Mouse (Mus musculus) lung, adult 2 months (tissue): ENCODE results near the gene Farp1.

Experiments used
- CTCF ChIP-seq: fragments of 200-500 bp; IDR thresholded peaks from 2 replicates; pipeline ENCODE4 v1.5.1; 2011; ENCODE audit warnings: mild to moderate bottlenecking, low read length, control low read depth; ENCODE audit not compliant: insufficient read depth
- POLR2A ChIP-seq: fragments of 200-500 bp; IDR thresholded peaks from 2 replicates; pipeline ENCODE4 v1.6.1; 2011; ENCODE audit warnings: low read depth, mild to moderate bottlenecking, control low read depth, low read length, borderline replicate concordance; ENCODE audit errors: extremely low read depth

- TF ChIP-seq CTCF, result no peak
- no peak for TF ChIP-seq POLR2A
These were observed 71.9 kb downstream of the Farp1 start for GRCm38 (mm10) chr14:121106906-121107305.
